Mouse (Mus musculus) brain, embryonic 14.5 days (tissue): Measurements from ENCODE around the gene Elmsan1. TPM values are rescaled to one million over a fixed set of nuclear protein-coding genes. Genes with fewer than 3 reads are reported as not detected.
A peak's percentile ranks its signal among the peaks of the same experiment; 100 is the strongest.

Experiments
- DNase-seq: peaks from one replicate; pipeline ENCODE4 v3.0.0-alpha.2; 2011; ENCODE audit warnings: low read depth
- CTCF ChIP-seq: fragments of 200-500 bp; IDR thresholded peaks from 2 replicates; pipeline ENCODE4 v1.5.1; 2012; ENCODE audit warnings: inconsistent platforms, mild to moderate bottlenecking, moderate library complexity, borderline replicate concordance; ENCODE audit not compliant: insufficient read depth, insufficient read length; ENCODE audit errors: extremely low read depth
- POLR2A ChIP-seq: fragments of 200-500 bp; IDR thresholded peaks from 2 replicates; pipeline ENCODE4 v1.6.1; 2012; ENCODE audit warnings: mild to moderate bottlenecking, inconsistent platforms, borderline replicate concordance; ENCODE audit not compliant: poor library complexity, insufficient read depth, insufficient read length, severe bottlenecking; ENCODE audit errors: extremely low read depth
- polyA plus RNA-seq: library from polyadenylated mRNA; depleted of rRNA; stranded (reverse); fragments of >200 nt; gene quantifications from 2 replicates; pipeline ENCODE4 v1.2.3, GENCODE M21; 2012

The Elmsan1 gene
- polyA plus RNA-seq, 1 experiment = 7.9 TPM

- no peak for DNase-seq
- TF ChIP-seq CTCF (no peak), POLR2A (no peak)
Observed at GRCm38 (mm10) chr12:84201222-84201621, 17.5 kb downstream of the Elmsan1 start.

DNA sequence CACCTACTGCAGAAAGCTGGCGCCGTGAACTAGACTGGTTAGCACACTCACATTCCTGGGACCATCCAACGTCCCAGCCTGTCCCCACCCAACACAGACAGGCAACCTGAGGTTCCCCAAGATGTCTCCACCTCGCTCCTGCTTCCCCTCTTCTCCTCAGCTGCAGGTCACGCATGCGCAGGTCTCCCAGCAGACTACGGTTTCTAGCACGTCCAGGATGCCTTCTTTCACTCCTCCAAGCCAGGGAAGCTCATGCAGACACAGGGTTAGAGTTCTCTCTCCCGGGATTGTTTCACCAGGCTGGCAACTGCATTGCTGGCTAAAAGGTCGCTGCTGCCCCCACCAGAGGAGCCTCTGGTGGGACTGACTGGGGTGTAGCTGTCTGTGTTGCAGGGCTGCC is 19.8 kb downstream of the Elmsan1 start:
- TF ChIP-seq CTCF (no peak), POLR2A (no peak)
- no peak for DNase-seq

GRCm38 (mm10) chr12:84198076-84198679 is 20.5 kb downstream of the Elmsan1 start:
- no peak for DNase-seq
- no peak for TF ChIP-seq POLR2A
- no peak for TF ChIP-seq CTCF

DNA sequence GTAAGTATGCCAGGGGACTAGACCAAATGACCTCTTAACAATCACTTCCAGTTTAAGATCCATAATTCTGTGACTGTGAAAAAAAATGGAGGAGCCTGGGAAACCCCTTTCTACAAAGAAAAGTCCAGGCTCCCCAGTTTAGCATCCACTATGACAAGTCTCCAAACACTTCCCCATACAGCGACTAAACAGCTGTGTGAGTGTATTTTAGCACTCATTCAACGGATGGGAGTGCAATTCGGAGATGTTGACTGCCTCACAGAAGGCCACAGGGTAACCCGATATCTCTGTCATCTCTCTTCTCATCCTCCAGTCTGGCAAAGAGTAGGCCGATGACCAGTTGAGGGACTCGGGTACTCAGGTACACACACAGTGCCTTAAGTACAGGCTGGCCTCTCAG is 23.5 kb downstream of the Elmsan1 start:
- TF ChIP-seq POLR2A = no peak
- no peak for TF ChIP-seq CTCF
- DNase-seq = no peak

DNA sequence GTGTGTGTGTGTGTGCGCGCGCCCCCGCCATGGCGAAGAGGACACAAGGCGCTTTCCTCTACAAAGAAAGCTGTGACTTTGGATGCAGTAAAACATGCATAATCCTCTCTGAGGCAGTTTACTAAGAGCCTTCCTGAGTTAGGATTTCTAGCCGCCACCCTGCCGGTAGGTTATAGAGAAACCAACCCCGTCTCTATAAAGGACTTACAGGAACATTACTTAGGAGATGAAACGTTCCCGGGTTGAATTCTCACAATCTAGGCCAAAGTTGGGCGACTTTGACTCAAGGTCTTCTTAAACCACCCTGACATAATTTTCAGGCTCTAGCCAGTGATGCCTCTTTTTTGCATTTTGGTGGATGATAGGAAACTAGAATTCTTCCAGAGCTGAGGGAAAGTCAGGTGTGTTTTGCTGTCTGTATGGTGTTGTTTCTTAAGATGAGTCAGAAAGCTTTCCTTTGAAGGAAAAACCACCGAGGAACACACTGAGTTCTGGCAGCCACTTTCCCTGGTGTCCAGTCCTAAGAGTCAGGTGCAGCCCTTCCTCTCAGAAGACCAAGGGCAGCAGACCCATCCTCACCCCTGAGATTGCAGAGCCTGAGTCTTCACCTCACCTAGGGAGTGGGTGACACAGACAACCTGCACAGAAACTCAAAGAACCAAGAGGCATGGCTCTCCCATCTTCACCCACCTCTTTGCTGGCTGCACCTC is 24.1 kb downstream of the Elmsan1 start:
- TF ChIP-seq CTCF (no peak), POLR2A (no peak)
- DNase-seq = no peak

DNA sequence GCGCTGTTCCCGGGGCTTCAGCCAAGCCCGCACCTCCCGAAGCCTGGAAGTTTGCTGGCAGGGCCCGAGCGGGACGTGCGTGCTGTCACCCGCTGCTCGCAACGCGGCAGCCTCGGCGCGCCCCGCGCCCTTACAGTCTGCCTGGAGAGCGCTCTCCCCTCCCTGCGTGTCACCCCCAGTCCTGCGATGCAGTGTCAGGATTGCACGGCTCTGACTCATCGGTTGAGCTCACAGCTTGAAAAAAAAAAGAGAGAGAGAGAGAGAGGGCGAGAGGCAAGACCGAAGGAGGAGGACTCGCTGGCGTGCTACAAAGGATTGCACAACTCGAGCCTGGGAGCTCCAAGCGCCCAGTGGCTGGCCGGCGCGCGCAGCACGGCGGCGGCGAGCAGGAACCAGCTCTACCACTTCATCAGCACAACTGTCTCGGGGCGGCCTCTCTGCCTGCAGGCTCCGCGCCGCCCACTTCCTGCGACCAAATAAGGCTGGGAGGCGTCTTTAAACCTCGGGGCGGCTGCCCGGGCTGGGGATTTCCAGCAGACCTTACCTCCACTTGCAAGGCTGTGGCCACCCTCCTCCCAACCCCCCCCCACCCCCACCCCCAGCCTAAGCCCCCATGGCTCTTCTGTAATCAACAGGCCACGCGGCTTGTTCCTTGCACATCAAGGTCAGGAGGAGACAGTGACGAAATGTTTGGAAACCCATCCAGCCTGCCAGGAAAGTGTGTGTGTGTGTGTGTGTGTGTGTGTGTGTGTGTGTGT is 24.9 kb downstream of the Elmsan1 start:
- TF ChIP-seq POLR2A (peak; percentile 93), CTCF (no peak)
- peak; percentile 96 for DNase-seq

- TF ChIP-seq POLR2A = peak; percentile 54
- TF ChIP-seq CTCF = no peak
Observed at GRCm38 (mm10) chr12:84192741-84193641, 25.7 kb downstream of the Elmsan1 start.

DNA sequence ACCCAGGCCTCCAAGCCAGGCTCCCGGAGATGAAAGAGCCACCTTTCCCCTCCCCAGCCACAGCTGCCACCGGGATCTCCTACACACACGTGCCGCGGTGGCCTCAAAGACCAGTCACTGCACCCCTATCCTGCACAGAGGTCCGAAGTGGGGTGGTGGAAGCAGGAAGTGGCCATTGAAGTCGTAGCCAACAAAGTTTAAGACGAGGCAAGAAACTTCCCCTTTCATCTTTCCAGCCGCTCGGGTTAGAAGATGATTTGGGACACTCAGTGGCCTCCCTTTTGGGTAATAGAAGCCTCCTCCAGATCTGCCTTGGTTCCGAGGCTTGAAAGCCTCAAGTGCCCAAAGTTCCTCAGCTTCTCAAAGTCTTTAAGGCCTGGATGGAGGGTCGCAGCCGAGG is 26.4 kb downstream of the Elmsan1 start:
- TF ChIP-seq CTCF (no peak), POLR2A (no peak)
- peak; percentile 15 for DNase-seq

More at GRCm38 (mm10) chr12:84192741-84193641, 25.7 kb downstream of the Elmsan1 start:
- DNase-seq = peak; percentile 81

DNA sequence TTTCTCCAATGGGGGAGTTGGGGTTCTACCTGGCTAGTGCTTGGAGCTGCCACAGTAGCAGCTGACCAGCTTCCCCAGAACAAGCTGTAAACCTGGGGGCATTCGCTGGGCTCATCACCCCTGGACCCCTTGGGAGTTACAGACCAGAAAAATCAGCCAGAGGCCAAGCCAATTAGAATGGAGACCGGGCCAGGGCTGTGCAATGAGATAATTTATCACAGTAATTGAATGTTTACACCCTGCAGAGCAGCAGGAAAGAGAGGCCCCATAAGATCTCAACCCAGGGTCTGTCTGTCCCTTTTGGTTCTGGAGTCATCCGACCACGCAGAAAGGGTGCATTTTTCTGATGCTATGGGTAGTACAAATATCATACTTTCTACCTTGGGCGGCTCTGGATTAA is 26.9 kb downstream of the Elmsan1 start:
- TF ChIP-seq CTCF = no peak
- TF ChIP-seq POLR2A = no peak
- DNase-seq = peak; percentile 44

DNA sequence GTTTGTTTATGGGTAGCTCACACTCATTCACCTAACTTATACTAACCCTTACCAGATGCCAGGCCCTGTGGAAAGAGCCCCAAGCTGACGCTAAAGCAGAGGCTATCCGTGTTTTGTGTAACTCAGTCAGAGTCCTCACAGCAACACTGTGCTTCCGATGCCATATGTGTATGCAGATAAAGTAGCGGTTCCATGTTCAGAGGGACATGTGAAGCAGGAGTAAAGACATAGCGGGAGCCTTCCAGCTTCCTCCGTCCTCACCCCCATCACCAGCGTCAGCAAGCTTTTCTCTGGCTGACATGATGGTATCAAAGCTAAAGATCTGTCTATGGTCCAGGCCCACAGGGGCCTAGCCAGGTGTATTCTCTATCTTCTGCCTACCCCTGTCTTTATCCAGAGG is 27.5 kb downstream of the Elmsan1 start:
- TF ChIP-seq CTCF (no peak), POLR2A (no peak)
- peak; percentile 54 for DNase-seq
